Mouse (Mus musculus): ENCODE results near the gene Psat1. TPM values are rescaled to one million over a fixed set of nuclear protein-coding genes. Genes with fewer than 3 reads are reported as not detected.
A peak's percentile ranks its signal among the peaks of the same experiment; 100 is the strongest.

Gene Psat1
- total RNA-seq (2014; rRNA removed; ENCODE audit: low replicate concordance) (30.6 and 55.3 TPM in 2 replicates), polyA plus RNA-seq (2015; fragmentation: Nextera tagmentation; extraction: Ambion mirVana) (20.3 and 20.4 TPM in 2 replicates)

GRCm38 (mm10) chr19:15947237-15947636 lies at the start of gene Psat1:
Gene Psat1, minus strand, starts transcription at chr19:15947337.
- Histone ChIP-seq H3K27me3 (ENCODE audit: control insufficient read depth, insufficient read depth, low read length) (no peaks in the 10 kb centered on the region), H3K9me3 (replicated peaks; ENCODE audit: control insufficient read depth, low read length) (no peaks in the 10 kb centered on the region), H3K27ac (ENCODE audit: low read depth) (no peak within 1 kb of the TSS), H3K9ac (replicated peaks; ENCODE audit: low read depth, low read length) (no peak within 1 kb of the TSS), H3K4me2 (ENCODE audit: low read depth, low read length) (no peak within 1 kb of the TSS), H3K4me1 (ENCODE audit: control insufficient read depth, insufficient read depth) (no peaks in the 10 kb centered on the region), H3K36me3 (replicated peaks; ENCODE audit: control insufficient read depth, insufficient read depth, low read length) (no peaks in the 10 kb centered on the region), H3K4me3 (ENCODE audit: low read depth, low read length) (no peak within 1 kb of the TSS)
- ATAC-seq (ENCODE audit: insufficient read depth, low read depth) (no peak), DNase-seq (ENCODE audit: low spot score) (no peak)
- no peak for TF ChIP-seq CTCF (IDR thresholded peaks at IDR 0.05; ENCODE audit: low read depth)
- TF ChIP-seq EP300 (IDR thresholded peaks at IDR 0.05; ENCODE audit: low read depth) = no peak
- 68% methylated on average over 7 of the region's 7 CpGs for WGBS

DNA sequence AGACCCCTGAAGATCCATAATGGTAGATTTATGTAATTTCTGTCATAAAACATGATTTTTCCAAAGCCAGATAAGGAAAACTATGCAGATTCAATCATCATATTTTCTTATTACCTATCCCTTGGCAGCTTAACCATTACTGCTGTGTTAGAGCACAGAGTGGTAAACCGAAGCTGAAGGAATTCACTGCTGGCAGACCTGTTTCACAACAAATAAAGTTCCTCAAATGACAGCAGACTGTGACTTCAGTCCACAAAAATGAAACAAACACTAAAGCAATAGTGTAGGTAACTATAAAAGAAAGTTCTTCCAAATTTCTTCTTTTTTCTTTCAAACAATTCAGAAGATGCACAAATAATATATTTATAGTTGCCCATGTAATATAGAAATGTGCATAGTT lies 43.0 kb upstream of the Psat1 start:
- no peaks in the 10 kb centered on the region for H3K27me3 ChIP-seq (ENCODE audit: control insufficient read depth, insufficient read depth, low read length)
- no peak overlapping the region for H3K9ac ChIP-seq (replicated peaks; ENCODE audit: low read depth, low read length)
- ATAC-seq (ENCODE audit: insufficient read depth, low read depth) (no peak), DNase-seq (ENCODE audit: low spot score) (no peak)
- no peak for TF ChIP-seq EP300 (IDR thresholded peaks at IDR 0.05; ENCODE audit: low read depth)
- TF ChIP-seq CTCF (IDR thresholded peaks at IDR 0.05; ENCODE audit: low read depth) = no peak
- WGBS = 89% methylated on average over 1 of the region's 1 CpGs
- H3K27ac ChIP-seq (ENCODE audit: low read depth) = no peak overlapping the region
- H3K36me3 ChIP-seq (replicated peaks; ENCODE audit: control insufficient read depth, insufficient read depth, low read length) = no peaks in the 10 kb centered on the region
- H3K4me3 ChIP-seq (ENCODE audit: low read depth, low read length) = no peak overlapping the region
- H3K9me3 ChIP-seq (replicated peaks; ENCODE audit: control insufficient read depth, low read length) = no peaks in the 10 kb centered on the region
- no peak overlapping the region for H3K4me2 ChIP-seq (ENCODE audit: low read depth, low read length)
- peaks cover 3% of the 10 kb centered on the region for H3K4me1 ChIP-seq (ENCODE audit: control insufficient read depth, insufficient read depth)

GRCm38 (mm10) chr19:15985172-15985713 lies 38.1 kb upstream of the Psat1 start:
- no peak for DNase-seq (ENCODE audit: low spot score)
- H3K27ac ChIP-seq (ENCODE audit: low read depth) = no peak overlapping the region
- TF ChIP-seq CTCF (IDR thresholded peaks at IDR 0.05; ENCODE audit: low read depth) (no peak), EP300 (IDR thresholded peaks at IDR 0.05; ENCODE audit: low read depth) (no peak)
- 24% methylated on average over 10 of the region's 10 CpGs for WGBS
- H3K4me3 ChIP-seq (ENCODE audit: low read depth, low read length) = peak overlapping the region; percentile 83
- H3K36me3 ChIP-seq (replicated peaks; ENCODE audit: control insufficient read depth, insufficient read depth, low read length) = no peaks in the 10 kb centered on the region
- H3K9me3 ChIP-seq (replicated peaks; ENCODE audit: control insufficient read depth, low read length) = no peaks in the 10 kb centered on the region
- peaks cover 14% of the 10 kb centered on the region for H3K4me1 ChIP-seq (ENCODE audit: control insufficient read depth, insufficient read depth)
- no peaks in the 10 kb centered on the region for H3K27me3 ChIP-seq (ENCODE audit: control insufficient read depth, insufficient read depth, low read length)
- ATAC-seq (ENCODE audit: insufficient read depth, low read depth) = no peak
- H3K9ac ChIP-seq (replicated peaks; ENCODE audit: low read depth, low read length) = 0 out of 2 replicates have a peak overlapping the region, but pooled peaks have one; percentile 72
- peak overlapping the region; percentile 85 for H3K4me2 ChIP-seq (ENCODE audit: low read depth, low read length)

GRCm38 (mm10) chr19:15984449-15985171 lies 37.5 kb upstream of the Psat1 start, which contains the start of gene Cep78:
Gene Cep78, minus strand, starts transcription at chr19:15984989.
- peak within 1 kb of the TSS; percentile 86 for H3K27ac ChIP-seq (ENCODE audit: low read depth)
- H3K4me1 ChIP-seq (ENCODE audit: control insufficient read depth, insufficient read depth) = peaks cover 14% of the 10 kb centered on the region
- H3K9ac ChIP-seq (replicated peaks; ENCODE audit: low read depth, low read length) = peak within 1 kb of the TSS; percentile 72
- H3K9me3 ChIP-seq (replicated peaks; ENCODE audit: control insufficient read depth, low read length) = no peaks in the 10 kb centered on the region
- under 1% methylated on average over 88 of the region's 88 CpGs for WGBS
- H3K4me2 ChIP-seq (ENCODE audit: low read depth, low read length) = peak within 1 kb of the TSS; percentile 85
- peak within 1 kb of the TSS; percentile 83 for H3K4me3 ChIP-seq (ENCODE audit: low read depth, low read length)
- H3K36me3 ChIP-seq (replicated peaks; ENCODE audit: control insufficient read depth, insufficient read depth, low read length) = no peaks in the 10 kb centered on the region
- peak; percentile 96 for ATAC-seq (ENCODE audit: insufficient read depth, low read depth)
- DNase-seq (ENCODE audit: low spot score) = peak; percentile 89
- no peaks in the 10 kb centered on the region for H3K27me3 ChIP-seq (ENCODE audit: control insufficient read depth, insufficient read depth, low read length)
- TF ChIP-seq EP300 (IDR thresholded peaks at IDR 0.05; ENCODE audit: low read depth) (no peak), CTCF (IDR thresholded peaks at IDR 0.05; ENCODE audit: low read depth) (0 out of 2 replicates have a peak, but pooled peaks have one; percentile 12)

- no peak for DNase-seq (ENCODE audit: low spot score)
- 60% methylated on average over 15 of the region's 15 CpGs for WGBS
- peak overlapping the region; percentile 83 for H3K4me3 ChIP-seq (ENCODE audit: low read depth, low read length)
- peak overlapping the region; percentile 85 for H3K4me2 ChIP-seq (ENCODE audit: low read depth, low read length)
- H3K9ac ChIP-seq (replicated peaks; ENCODE audit: low read depth, low read length) = peak overlapping the region; percentile 72
- no peak for TF ChIP-seq EP300 (IDR thresholded peaks at IDR 0.05; ENCODE audit: low read depth)
- no peak for TF ChIP-seq CTCF (IDR thresholded peaks at IDR 0.05; ENCODE audit: low read depth)
- no peaks in the 10 kb centered on the region for H3K27me3 ChIP-seq (ENCODE audit: control insufficient read depth, insufficient read depth, low read length)
- H3K36me3 ChIP-seq (replicated peaks; ENCODE audit: control insufficient read depth, insufficient read depth, low read length) = 0 out of 2 replicates have a peak, but pooled peaks cover 1% of the 10 kb centered on the region
- H3K9me3 ChIP-seq (replicated peaks; ENCODE audit: control insufficient read depth, low read length) = no peaks in the 10 kb centered on the region
- no peak for ATAC-seq (ENCODE audit: insufficient read depth, low read depth)
- H3K4me1 ChIP-seq (ENCODE audit: control insufficient read depth, insufficient read depth) = peaks cover 14% of the 10 kb centered on the region
- no peak overlapping the region for H3K27ac ChIP-seq (ENCODE audit: low read depth)
Measured at GRCm38 (mm10) chr19:15983739-15984344, 36.7 kb upstream of the Psat1 start.
